Mouse (Mus musculus) MEL (cell line): Measurements from ENCODE around the gene Zfp511. TPM values are rescaled to one million over a fixed set of nuclear protein-coding genes. Genes with fewer than 3 reads are reported as not detected.

ENCODE experiments used
- DNase-seq: peaks from one replicate; pipeline ENCODE4 v3.0.0; 2011; ENCODE audit warnings: low read depth, low spot score
- H3K27ac ChIP-seq: 2 replicates; pipeline ENCODE4 v1.5.1; 2012; ENCODE audit warnings: low read depth, mild to moderate bottlenecking, control low read depth, low read length, moderate library complexity; ENCODE audit not compliant: control insufficient read depth
- H3K27me3 ChIP-seq, 2 experiments: fragments of 150-350 bp in 1 of 2; sonication (generic) in 1 of 2; 2 replicates each; pipeline ENCODE4 v1.6.1; 2012; ENCODE audit warnings: low read length in 2 of 2, mild to moderate bottlenecking in 2 of 2, improper control_type of control experiment in 1 of 2, moderate library complexity in 1 of 2; ENCODE audit not compliant: insufficient read depth in 2 of 2, control insufficient read depth in 1 of 2
- H3K36me3 ChIP-seq, 2 experiments: 2 replicates each; pipeline ENCODE4 v1.6.1; 2012 to 2014; ENCODE audit warnings: low read length in 2 of 2, improper control_type of control experiment in 1 of 2, inconsistent platforms in 1 of 2, mild to moderate bottlenecking in 1 of 2; ENCODE audit not compliant: insufficient read depth in 2 of 2, control insufficient read depth in 1 of 2
- H3K4me1 ChIP-seq, 2 experiments: fragments of 150-350 bp in 1 of 2; sonication (generic) in 1 of 2; 2 replicates each; pipeline ENCODE4 v1.6.1; 2012; ENCODE audit warnings: low read length in 2 of 2, improper control_type of control experiment in 1 of 2, mild to moderate bottlenecking in 1 of 2; ENCODE audit not compliant: insufficient read depth in 2 of 2, control insufficient read depth in 1 of 2
- H3K4me3 ChIP-seq, 2 experiments: fragments of 150-350 bp in 1 of 2; sonication (generic) in 1 of 2; 2 replicates each; pipeline ENCODE4 v1.5.1; 2012; ENCODE audit warnings: low read depth in 2 of 2, low read length in 2 of 2, mild to moderate bottlenecking in 2 of 2, moderate library complexity in 2 of 2, control low read depth in 1 of 2, improper control_type of control experiment in 1 of 2; ENCODE audit not compliant: control insufficient read depth in 1 of 2, insufficient read depth in 1 of 2
- H3K79me2 ChIP-seq: 2 replicates; pipeline ENCODE4 v1.6.1; 2012; ENCODE audit warnings: mild to moderate bottlenecking, low read length, moderate library complexity; ENCODE audit not compliant: control insufficient read depth, poor library complexity, insufficient read depth
- H3K9ac ChIP-seq: 2 replicates; pipeline ENCODE4 v1.6.1; 2012; ENCODE audit warnings: low read depth, mild to moderate bottlenecking, control low read depth, low read length, moderate library complexity; ENCODE audit not compliant: control insufficient read depth, poor library complexity, severe bottlenecking
- H3K9me3 ChIP-seq: fragments of 150-350 bp; sonication (generic); replicated peaks from 2 replicates; pipeline ENCODE4 v1.6.1; 2012; ENCODE audit warnings: mild to moderate bottlenecking, low read length, improper control_type of control experiment, moderate library complexity; ENCODE audit not compliant: insufficient read depth
- CHD1 ChIP-seq: IDR thresholded peaks from 2 replicates; pipeline ENCODE4 v1.6.1; 2012; ENCODE audit warnings: low read depth, mild to moderate bottlenecking, inconsistent platforms, low read length, improper control_type of control experiment
- CHD2 ChIP-seq: IDR thresholded peaks from 2 replicates; pipeline ENCODE4 v1.6.1; 2011; ENCODE audit warnings: low read length, improper control_type of control experiment
- GATA1 ChIP-seq: IDR thresholded peaks from 2 replicates; pipeline ENCODE4 v1.6.1; 2011; ENCODE audit warnings: low read depth, low read length, improper control_type of control experiment
- MAZ ChIP-seq: IDR thresholded peaks from 2 replicates; pipeline ENCODE4 v1.6.1; 2012; ENCODE audit warnings: low read depth, mild to moderate bottlenecking, inconsistent platforms, low read length, improper control_type of control experiment
- NRF1 ChIP-seq: IDR thresholded peaks from 2 replicates; pipeline ENCODE4 v1.6.1; 2014; ENCODE audit warnings: low read depth, mild to moderate bottlenecking, inconsistent platforms, low read length, improper control_type of control experiment, moderate library complexity; ENCODE audit not compliant: poor library complexity, insufficient read depth, severe bottlenecking
- POLR2AphosphoS2 ChIP-seq: IDR thresholded peaks from 2 replicates; pipeline ENCODE4 v1.6.1; 2011; ENCODE audit warnings: low read length, improper control_type of control experiment
- RAD21 ChIP-seq: IDR thresholded peaks from 2 replicates; pipeline ENCODE4 v1.6.1; 2011; ENCODE audit warnings: mild to moderate bottlenecking, low read depth, low read length, improper control_type of control experiment
- SIN3A ChIP-seq: IDR thresholded peaks from 2 replicates; pipeline ENCODE4 v1.6.1; 2012; ENCODE audit warnings: low read length, improper control_type of control experiment, inconsistent platforms
- SMC3 ChIP-seq: IDR thresholded peaks from 2 replicates; pipeline ENCODE4 v1.6.1; 2011; ENCODE audit warnings: low read depth, low read length, improper control_type of control experiment
- TAL1 ChIP-seq: IDR thresholded peaks from 2 replicates; pipeline ENCODE4 v1.6.1; 2012; ENCODE audit warnings: mild to moderate bottlenecking, inconsistent platforms, low read length, moderate library complexity, mixed read lengths
- TBP ChIP-seq: IDR thresholded peaks from 2 replicates; pipeline ENCODE4 v1.8.0; 2011; ENCODE audit warnings: low read depth, low read length, improper control_type of control experiment
- ZC3H11A ChIP-seq: IDR thresholded peaks from 2 replicates; pipeline ENCODE4 v1.6.1; 2012; ENCODE audit warnings: low read depth, mild to moderate bottlenecking, inconsistent platforms, low read length, improper control_type of control experiment
- ZNF384 ChIP-seq: IDR thresholded peaks from 2 replicates; pipeline ENCODE4 v1.6.1; 2012; ENCODE audit warnings: low read depth, mild to moderate bottlenecking, inconsistent platforms, low read length, improper control_type of control experiment
- polyA plus RNA-seq, 2 experiments: library from polyadenylated mRNA; stranded (reverse) in 1 of 2; unstranded in 1 of 2; fragments of >175 nt in 1 of 2; fragments of >200 nt in 1 of 2; gene quantifications; 2 replicates each; pipeline versions ENCODE4 v1.2.1 to v1.2.4; 2012; ENCODE audit warnings: low replicate concordance in 2 of 2, low read depth in 1 of 2; ENCODE audit not compliant: insufficient read length in 2 of 2, insufficient read depth in 1 of 2, missing spikeins in 1 of 2
- total RNA-seq: library from RNA; depleted of rRNA; stranded (reverse); fragments of 300-350 nt; gene quantifications from 2 replicates; pipeline ENCODE4 v1.2.3, GENCODE M21; 2012

The Zfp511 gene
- total and polyA plus RNA-seq, 3 experiments, result 35.6 to 51.5 TPM; not detected in 1

GRCm38 (mm10) chr7:140078711-140079110 is 42.5 kb downstream of the Zfp511 start (continued):
- no peak for TF ChIP-seq TBP

DNA sequence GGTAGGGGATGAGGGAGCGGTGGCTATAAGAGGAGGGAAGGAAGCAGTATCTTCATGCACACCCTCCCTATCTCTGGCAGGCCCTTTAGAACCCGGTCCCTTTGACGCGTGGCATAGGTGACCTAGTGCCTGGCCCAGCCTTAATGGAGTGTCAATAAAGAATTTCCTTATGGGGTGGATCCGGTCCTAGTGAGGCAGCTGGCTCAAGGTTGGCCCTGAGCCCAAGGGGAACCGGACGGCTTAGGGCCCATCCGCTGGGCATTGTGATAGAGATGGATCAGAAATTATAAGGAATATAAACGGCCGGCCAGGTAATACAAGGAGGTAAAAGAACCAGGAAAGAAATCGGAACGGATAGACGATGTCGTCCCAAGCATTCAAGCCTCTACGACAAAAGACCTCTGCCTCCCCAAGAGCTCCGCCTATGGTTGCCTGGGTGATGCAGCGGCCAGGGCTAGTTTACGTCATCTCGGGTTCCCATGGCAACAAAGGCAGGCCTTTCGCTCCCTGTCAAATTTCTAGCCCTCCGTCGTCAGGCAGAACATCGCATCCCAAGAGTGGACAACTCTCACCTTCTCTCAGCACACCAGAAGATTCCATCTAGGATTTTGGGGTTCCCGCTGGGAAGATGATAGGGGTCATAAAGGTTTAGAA is 44.4 kb downstream of the Zfp511 start:
- H3K79me2 ChIP-seq, result no peaks in the 10 kb centered on the region
- no peaks in the 10 kb centered on the region for H3K9me3 ChIP-seq
- TF ChIP-seq NRF1, result no peak
- no peak for TF ChIP-seq SMC3
- H3K4me1 ChIP-seq, result peaks cover 0 to 7% of the 10 kb centered on the region in 2 experiments; a peak in 2 of 4 replicates
- H3K9ac ChIP-seq, result no peak overlapping the region
- no peaks in the 10 kb centered on the region for H3K27me3 ChIP-seq
- no peak for DNase-seq
- no peak overlapping the region for H3K27ac ChIP-seq
- H3K36me3 ChIP-seq, result peaks cover 0 to 3% of the 10 kb centered on the region in 2 experiments; a peak in 2 of 4 replicates
- no peak overlapping the region for H3K4me3 ChIP-seq

DNA sequence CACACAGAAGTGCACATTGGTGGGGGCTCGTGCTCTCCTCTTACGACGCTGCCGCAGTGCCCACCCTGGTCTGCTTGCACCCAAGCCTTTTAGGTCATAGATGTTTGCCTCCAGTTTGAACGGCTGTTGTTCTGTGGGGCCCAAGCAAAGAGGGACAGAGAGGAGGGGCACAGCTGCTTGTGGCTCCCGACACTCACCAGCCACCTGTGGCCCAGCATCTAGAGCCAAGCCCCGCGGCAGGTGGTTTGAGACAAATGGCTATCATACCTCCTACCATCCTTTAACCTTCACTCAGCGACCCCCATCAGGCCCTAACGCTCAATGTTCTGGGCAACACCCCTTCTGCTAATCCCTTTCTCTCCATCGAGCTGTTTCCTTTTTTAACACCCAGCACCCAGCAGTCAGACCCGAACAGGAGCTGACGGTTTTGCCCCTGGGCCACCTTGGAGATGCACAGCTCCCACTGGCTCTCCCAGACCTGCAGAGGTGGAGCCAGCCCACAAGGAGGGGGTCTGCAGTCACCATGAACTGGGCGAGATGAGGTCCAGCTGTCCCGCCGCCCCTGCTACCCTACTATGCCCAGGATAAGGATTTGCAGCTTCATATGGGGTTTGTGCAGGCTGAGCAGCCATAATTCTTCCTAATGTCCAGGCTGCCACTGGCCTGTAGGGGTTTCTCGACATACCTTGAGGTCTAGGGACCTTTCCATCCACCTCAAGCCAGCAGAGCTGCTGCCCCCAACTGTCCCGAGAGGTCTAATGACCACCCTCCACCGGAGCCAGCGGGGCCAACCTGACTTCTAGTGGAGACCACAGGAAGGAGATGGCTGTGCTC is 45.4 kb downstream of the Zfp511 start:
- Histone ChIP-seq H3K79me2 (no peaks in the 10 kb centered on the region), H3K4me1 (peaks cover 0 to 7% of the 10 kb centered on the region in 2 experiments; a peak in 2 of 4 replicates), H3K9ac (no peak overlapping the region), H3K27ac (no peak overlapping the region), H3K9me3 (no peaks in the 10 kb centered on the region), H3K36me3 (peaks cover 0 to 3% of the 10 kb centered on the region in 2 experiments; a peak in 2 of 4 replicates), H3K27me3 (0 out of 4 replicates have a peak, but pooled peaks cover 0 to 1% of the 10 kb centered on the region in 2 experiments), H3K4me3 (no peak overlapping the region)
- no peak for DNase-seq
- no peak for TF ChIP-seq MAZ
- no peak for TF ChIP-seq CHD1
- no peak for TF ChIP-seq RAD21
- no peak for TF ChIP-seq POLR2AphosphoS2
- no peak for TF ChIP-seq CHD2
- no peak for TF ChIP-seq TAL1
- TF ChIP-seq GATA1, result no peak
- no peak for TF ChIP-seq ZC3H11A
- no peak for TF ChIP-seq ZNF384
- no peak for TF ChIP-seq SIN3A
